Mouse (Mus musculus) liver, embryonic 13.5 days (tissue): ENCODE measurements around the gene Tmem114. TPM values are rescaled to one million over a fixed set of nuclear protein-coding genes. Genes with fewer than 3 reads are reported as not detected.

Experiments used
- ATAC-seq: fragments of 200-750 bp; cut with Nextera tagmentation; 2 replicates; pipeline ENCODE4 v1.8.0; 2017; ENCODE audit warnings: low read depth, mild to moderate bottlenecking, moderate number of reproducible peaks, moderate library complexity
- DNase-seq: peaks from one replicate; pipeline ENCODE4 v3.0.0; 2022
- H3K27ac ChIP-seq: fragments of 300-500 bp; sonication (generic); 2 replicates; pipeline ENCODE4 v1.5.1; 2015; ENCODE audit warnings: moderate library complexity, mild to moderate bottlenecking, inconsistent platforms
- H3K27me3 ChIP-seq: fragments of 300-500 bp; sonication (generic); 2 replicates; pipeline ENCODE4 v1.6.1; 2015; ENCODE audit warnings: mild to moderate bottlenecking, inconsistent platforms
- H3K36me3 ChIP-seq: fragments of 300-500 bp; sonication (generic); 2 replicates; pipeline ENCODE4 v1.6.1; 2015; ENCODE audit warnings: mild to moderate bottlenecking, inconsistent platforms
- H3K4me1 ChIP-seq: fragments of 300-500 bp; sonication (generic); replicated peaks from 2 replicates; pipeline ENCODE4 v1.6.1; 2015; ENCODE audit warnings: inconsistent platforms
- H3K4me2 ChIP-seq: fragments of 300-500 bp; sonication (generic); 2 replicates; pipeline ENCODE4 v1.6.1; 2015; ENCODE audit warnings: inconsistent platforms, mild to moderate bottlenecking, moderate library complexity
- H3K4me3 ChIP-seq: fragments of 300-500 bp; sonication (generic); replicated peaks from 2 replicates; pipeline ENCODE4 v1.5.1; 2015; ENCODE audit warnings: mild to moderate bottlenecking, inconsistent platforms
- H3K9ac ChIP-seq: fragments of 300-500 bp; sonication (generic); 2 replicates; pipeline ENCODE4 v1.6.1; 2015; ENCODE audit warnings: mild to moderate bottlenecking, inconsistent platforms
- H3K9me3 ChIP-seq: fragments of 300-500 bp; sonication (generic); replicated peaks from 2 replicates; pipeline ENCODE4 v1.6.1; 2016; ENCODE audit warnings: inconsistent platforms
- WGBS: fragments of 180-500 bp; shearing (Covaris S2); methylation state at CpG from one replicate; pipeline ENCODE4 v1.1.7; 2015; ENCODE audit not compliant: insufficient replicate concordance; 5-methylcytosine and 5-hydroxymethylcytosine counted together
- polyA plus RNA-seq: library from polyadenylated mRNA; unstranded; fragments of >200 nt; fragmentation: Nextera tagmentation; extraction: Ambion mirVana; gene quantifications from 2 replicates; pipeline ENCODE4 v1.2.1, GENCODE M21; 2015

Tmem114 gene
- polyA plus RNA-seq, 1 experiment from 2014 or later, result not detected

GRCm38 (mm10) chr16:8424161-8424970 lies 570 bp downstream of the Tmem114 start:
- no peak overlapping the region for H3K9ac ChIP-seq
- no peak overlapping the region for H3K27ac ChIP-seq
- H3K4me2 ChIP-seq, result peak overlapping the region; percentile 28; the same call in 1 of the 2 replicates
- no peaks in the 10 kb centered on the region for H3K9me3 ChIP-seq
- peaks cover 59% of the 10 kb centered on the region for H3K27me3 ChIP-seq
- H3K4me3 ChIP-seq, result no peak overlapping the region; the same call in 1 of the 2 replicates
- no peaks in the 10 kb centered on the region for H3K4me1 ChIP-seq
- WGBS, result 5% methylated on average over 43 of the region's 43 CpGs
- DNase-seq (no peak), ATAC-seq (no peak)
- H3K36me3 ChIP-seq, result no peaks in the 10 kb centered on the region

GRCm38 (mm10) chr16:8423626-8424114 lies 1.3 kb downstream of the Tmem114 start:
- no peak overlapping the region for H3K4me3 ChIP-seq
- no peak overlapping the region for H3K27ac ChIP-seq
- no peaks in the 10 kb centered on the region for H3K4me1 ChIP-seq
- H3K9me3 ChIP-seq, result no peaks in the 10 kb centered on the region
- no peak overlapping the region for H3K4me2 ChIP-seq
- no peaks in the 10 kb centered on the region for H3K36me3 ChIP-seq
- no peak overlapping the region for H3K9ac ChIP-seq
- peaks cover 59% of the 10 kb centered on the region for H3K27me3 ChIP-seq
- no peak for ATAC-seq
- 41% methylated on average over 7 of the region's 7 CpGs for WGBS
- no peak for DNase-seq

- Histone ChIP-seq H3K4me1 (no peaks in the 10 kb centered on the region), H3K27me3 (peaks cover 43% of the 10 kb centered on the region), H3K9ac (no peak overlapping the region), H3K27ac (no peak overlapping the region), H3K4me3 (no peak overlapping the region), H3K36me3 (no peaks in the 10 kb centered on the region), H3K4me2 (no peak overlapping the region), H3K9me3 (no peaks in the 10 kb centered on the region)
- WGBS, result 60% methylated on average over 4 of the region's 4 CpGs
- ATAC-seq, result no peak
- no peak for DNase-seq
These were observed 4.1 kb downstream of the Tmem114 start for GRCm38 (mm10) chr16:8420842-8421241.

- Histone ChIP-seq H3K9ac (no peak overlapping the region), H3K4me2 (no peak overlapping the region), H3K27me3 (peaks cover 39% of the 10 kb centered on the region), H3K4me3 (no peak overlapping the region), H3K27ac (no peak overlapping the region), H3K9me3 (no peaks in the 10 kb centered on the region), H3K4me1 (no peaks in the 10 kb centered on the region), H3K36me3 (no peaks in the 10 kb centered on the region)
- 66% methylated on average over 10 of the region's 10 CpGs for WGBS
- DNase-seq, result no peak
- ATAC-seq, result no peak
These were observed 4.6 kb downstream of the Tmem114 start for GRCm38 (mm10) chr16:8420381-8420780.

GRCm38 (mm10) chr16:8419666-8420065 lies 5.3 kb downstream of the Tmem114 start:
- Histone ChIP-seq H3K4me2 (no peak overlapping the region), H3K36me3 (no peaks in the 10 kb centered on the region), H3K9me3 (no peaks in the 10 kb centered on the region), H3K4me3 (no peak overlapping the region), H3K4me1 (no peaks in the 10 kb centered on the region), H3K27ac (no peak overlapping the region), H3K9ac (no peak overlapping the region), H3K27me3 (peaks cover 32% of the 10 kb centered on the region)
- no peak for DNase-seq
- ATAC-seq, result no peak
- 68% methylated on average over 8 of the region's 8 CpGs for WGBS

- Histone ChIP-seq H3K9me3 (no peaks in the 10 kb centered on the region), H3K4me1 (no peaks in the 10 kb centered on the region), H3K4me3 (no peak overlapping the region), H3K27me3 (peaks cover 16% of the 10 kb centered on the region), H3K27ac (no peak overlapping the region), H3K9ac (no peak overlapping the region), H3K4me2 (no peak overlapping the region), H3K36me3 (no peaks in the 10 kb centered on the region)
- WGBS, result 59% methylated on average over 3 of the region's 3 CpGs
- ATAC-seq, result no peak
- no peak for DNase-seq
These were observed 6.8 kb downstream of the Tmem114 start for GRCm38 (mm10) chr16:8418126-8418525.

- no peak for DNase-seq
- no peak overlapping the region for H3K4me3 ChIP-seq
- H3K36me3 ChIP-seq, result no peaks in the 10 kb centered on the region
- no peak for ATAC-seq
- no peak overlapping the region for H3K9ac ChIP-seq
- H3K27me3 ChIP-seq, result peaks cover 8% of the 10 kb centered on the region
- H3K27ac ChIP-seq, result no peak overlapping the region
- H3K9me3 ChIP-seq, result no peaks in the 10 kb centered on the region
- no peak overlapping the region for H3K4me2 ChIP-seq
- H3K4me1 ChIP-seq, result no peaks in the 10 kb centered on the region
- 42% methylated on average over 20 of the region's 20 CpGs for WGBS
These were observed 7.8 kb downstream of the Tmem114 start for GRCm38 (mm10) chr16:8417011-8417720.

- Histone ChIP-seq H3K9me3 (no peaks in the 10 kb centered on the region), H3K4me2 (no peak overlapping the region), H3K9ac (no peak overlapping the region), H3K4me1 (no peaks in the 10 kb centered on the region), H3K4me3 (no peak overlapping the region), H3K27ac (no peak overlapping the region), H3K36me3 (no peaks in the 10 kb centered on the region), H3K27me3 (peaks cover 6% of the 10 kb centered on the region; the same call in 1 of the 2 replicates)
- ATAC-seq (no peak), DNase-seq (no peak)
- WGBS, result 66% methylated on average over 8 of the region's 8 CpGs
These were observed 8.9 kb downstream of the Tmem114 start for GRCm38 (mm10) chr16:8415996-8416395.

- no peak overlapping the region for H3K27ac ChIP-seq
- no peak overlapping the region for H3K9ac ChIP-seq
- H3K27me3 ChIP-seq, result peaks cover 6% of the 10 kb centered on the region; the same call in 1 of the 2 replicates
- no peaks in the 10 kb centered on the region for H3K36me3 ChIP-seq
- 71% methylated on average over 8 of the region's 8 CpGs for WGBS
- no peaks in the 10 kb centered on the region for H3K9me3 ChIP-seq
- DNase-seq, result no peak
- ATAC-seq, result no peak
- H3K4me3 ChIP-seq, result no peak overlapping the region
- peaks cover 4% of the 10 kb centered on the region for H3K4me1 ChIP-seq
- no peak overlapping the region for H3K4me2 ChIP-seq
These were observed 11.5 kb downstream of the Tmem114 start for GRCm38 (mm10) chr16:8413441-8413840.

- Histone ChIP-seq H3K27me3 (peaks cover 6% of the 10 kb centered on the region; the same call in 1 of the 2 replicates), H3K4me1 (peaks cover 5% of the 10 kb centered on the region), H3K9ac (no peak overlapping the region), H3K4me2 (no peak overlapping the region), H3K27ac (no peak overlapping the region), H3K9me3 (no peaks in the 10 kb centered on the region), H3K36me3 (no peaks in the 10 kb centered on the region), H3K4me3 (no peak overlapping the region)
- peak; percentile 57; the same call in 1 of the 2 replicates for ATAC-seq
- DNase-seq, result no peak
- WGBS, result 10% methylated on average over 7 of the region's 7 CpGs
These were observed 12.7 kb downstream of the Tmem114 start for GRCm38 (mm10) chr16:8412213-8412612.

GRCm38 (mm10) chr16:8409197-8409596 lies 15.7 kb downstream of the Tmem114 start:
- Histone ChIP-seq H3K4me1 (peaks cover 6% of the 10 kb centered on the region), H3K27me3 (peaks cover 6% of the 10 kb centered on the region; the same call in 1 of the 2 replicates), H3K4me3 (no peak overlapping the region), H3K9ac (no peak overlapping the region), H3K4me2 (peak overlapping the region; percentile 12; the same call in 1 of the 2 replicates), H3K36me3 (no peaks in the 10 kb centered on the region), H3K9me3 (no peaks in the 10 kb centered on the region), H3K27ac (no peak overlapping the region)
- DNase-seq (peak; percentile 9), ATAC-seq (peak; percentile 46)
- 21% methylated on average over 10 of the region's 10 CpGs for WGBS
